Mouse (Mus musculus): ENCODE measurements around the gene Pde4dip.

- TF ChIP-seq CTCF (IDR thresholded peaks at IDR 0.05) (no peak), EP300 (IDR thresholded peaks at IDR 0.05) (no peak)
Observed at GRCm38 (mm10) chr3:97851803-97852202, 36.7 kb downstream of the Pde4dip start.
